Mouse (Mus musculus) adrenal gland, postnatal 14 days (tissue): ENCODE results near the gene Pafah1b3. TPM values are rescaled to one million over a fixed set of nuclear protein-coding genes. Genes with fewer than 3 reads are reported as not detected.

ENCODE experiments used
- total RNA-seq: library from RNA; stranded (reverse); gene quantifications from 2 replicates; pipeline ENCODE4 v1.2.3, GENCODE M21; 2021

Gene Pafah1b3
- total RNA-seq, 1 experiment from 2014 or later, result 31.5 TPM

Other genes with a start within 250 kb of the Pafah1b3 start
- gene Grik5, start 225.6 kb downstream of the Pafah1b3 start, total RNA-seq, result 18.6 and 21.3 TPM in 2 replicates
- gene Zfp574, start 225.4 kb downstream of the Pafah1b3 start, total RNA-seq, result 18.8 and 19.2 TPM in 2 replicates
- 0.96 and 5.1 TPM in 2 replicates for gene Pou2f2, start 118.3 kb downstream of the Pafah1b3 start, total RNA-seq
- gene Dedd2, start 77.4 kb downstream of the Pafah1b3 start, total RNA-seq, result 17.4 and 17.9 TPM in 2 replicates
- gene Zfp526, start 76.6 kb downstream of the Pafah1b3 start, total RNA-seq, result 9.0 and 11.6 TPM in 2 replicates
- 96.8 and 104 TPM in 2 replicates for gene Gsk3a, start 60.1 kb downstream of the Pafah1b3 start, total RNA-seq
- 29.7 and 34.4 TPM in 2 replicates for gene Erf, start 47.2 kb downstream of the Pafah1b3 start, total RNA-seq
- gene Cic, start 30.3 kb downstream of the Pafah1b3 start, total RNA-seq, result 115 and 127 TPM in 2 replicates
- gene Prr19, start 3.4 kb upstream of the Pafah1b3 start, total RNA-seq, result not detected in 2 replicates
- 1.4 and 3.2 TPM in 2 replicates for gene Tmem145, start 8.1 kb upstream of the Pafah1b3 start, total RNA-seq
- gene Megf8, start 19.2 kb upstream of the Pafah1b3 start, total RNA-seq, result 39.1 and 39.7 TPM in 2 replicates
- not detected in 2 replicates for gene Cnfn, start 71.7 kb upstream of the Pafah1b3 start, total RNA-seq
- 400 and 439 TPM in 2 replicates for gene Lipe, start 100.7 kb upstream of the Pafah1b3 start, total RNA-seq
- gene Cxcl17, start 114.9 kb upstream of the Pafah1b3 start, total RNA-seq, result 0.53 TPM in 1 of 2 replicates, not detected in the other
- 16.1 and 21.2 TPM in 2 replicates for gene Ceacam1, start 179.6 kb upstream of the Pafah1b3 start, total RNA-seq
- gene Ceacam2, start 241.9 kb upstream of the Pafah1b3 start, total RNA-seq, result 1.8 and 5.6 TPM in 2 replicates